In genomic region chr4:43024673-43025072, GRCm38 (mm10) we compare ENCODE assay signal across 8 mouse cellular contexts. TPM values are rescaled to one million over a fixed set of nuclear protein-coding genes. Genes with fewer than 3 reads are reported as not detected.
DNase-seq lines count a peak whose midpoint lies in the region; ATAC-seq and TF ChIP-seq lines count a peak whose summit lies in the region.

No protein-coding gene starts in this region.

- H3K27me3 ChIP-seq in heart, adult 2 months (ENCODE audit: control insufficient read depth, insufficient read depth, low read length): no peaks in the 10 kb centered on the region
- H3K27me3 ChIP-seq in ES-Bruce4 (ENCODE audit: control insufficient read depth, insufficient read depth, low read length, poor library complexity, severe bottlenecking): no peaks in the 10 kb centered on the region
- H3K27me3 ChIP-seq in forebrain, embryonic 15.5 days: no peaks in the 10 kb centered on the region
- H3K27me3 ChIP-seq in liver, embryonic 14.5 days (ENCODE audit: control insufficient read depth, insufficient read depth, low read length): no peaks in the 10 kb centered on the region

- H3K4me2 ChIP-seq in forebrain, embryonic 15.5 days (replicated peaks): peak overlapping the region; percentile 59
- H3K4me2 ChIP-seq in liver, embryonic 14.5 days (ENCODE audit: low read depth): peak overlapping the region; percentile 92

- peak overlapping the region; percentile 58 for H3K4me3 ChIP-seq in heart, adult 2 months
- H3K4me3 ChIP-seq in ES-Bruce4 (ENCODE audit: low read depth, low read length): peak overlapping the region; percentile 93
- peak overlapping the region; percentile 57 for H3K4me3 ChIP-seq in forebrain, embryonic 15.5 days
- peak overlapping the region; percentile 70 to 78 for H3K4me3 ChIP-seq in liver, embryonic 14.5 days (ENCODE audit: insufficient read depth in 1 of 2, low read depth in 2 of 2, low read length in 2 of 2)

- H3K4me1 ChIP-seq in heart, adult 2 months (ENCODE audit: control insufficient read depth, insufficient read depth, low read length): peaks cover 3% of the 10 kb centered on the region; the same call in 1 of the 2 replicates
- peaks cover 2% of the 10 kb centered on the region for H3K4me1 ChIP-seq in ES-Bruce4 (ENCODE audit: control insufficient read depth, insufficient read depth, low read length)
- peaks cover 16% of the 10 kb centered on the region for H3K4me1 ChIP-seq in forebrain, embryonic 15.5 days
- peaks cover 6 to 14% of the 10 kb centered on the region in 2 experiments for H3K4me1 ChIP-seq in liver, embryonic 14.5 days (replicated peaks; ENCODE audit: control insufficient read depth in 2 of 2, insufficient read depth in 2 of 2, low read length in 1 of 2)

- ATAC-seq in forebrain, embryonic 15.5 days (replicated peaks): no peak; the same call in 1 of the 2 replicates
- no peak for ATAC-seq in liver, embryonic 14.5 days (ENCODE audit: insufficient read depth)

- H3K9ac ChIP-seq in heart, adult 2 months (ENCODE audit: low read depth, low read length): no peak overlapping the region
- H3K9ac ChIP-seq in ES-Bruce4 (ENCODE audit: low read depth, poor library complexity, severe bottlenecking): peak overlapping the region; percentile 74
- H3K9ac ChIP-seq in forebrain, embryonic 15.5 days (replicated peaks): peak overlapping the region; percentile 48
- H3K9ac ChIP-seq in liver, embryonic 14.5 days (replicated peaks): peak overlapping the region; percentile 83

- intact Hi-C loops in heart, adult 2 months (cut with DNase I): loop anchor here (1.0 kb wide), 1 partner anchor 19 kb away; no protein-coding TSS in a partner anchor

- TF ChIP-seq CTCF in heart, adult 2 months (IDR thresholded peaks at IDR 0.05): no peak
- TF ChIP-seq CTCF in ES-Bruce4 (IDR thresholded peaks at IDR 0.05; ENCODE audit: low read depth, low read length): no peak
- TF ChIP-seq CTCF in liver, embryonic 14.5 days (IDR thresholded peaks at IDR 0.05; ENCODE audit: low read depth): no peak

- TF ChIP-seq POLR2A in heart, adult 2 months (IDR thresholded peaks at IDR 0.05; ENCODE audit: insufficient read depth, low read depth, low read length): no peak
- TF ChIP-seq POLR2A in ES-Bruce4 (IDR thresholded peaks at IDR 0.05; ENCODE audit: insufficient read depth, low read length): no peak

- no peaks in the 10 kb centered on the region for H3K79me2 ChIP-seq in heart, adult 2 months (replicated peaks; ENCODE audit: control insufficient read depth, insufficient read depth, low read length)

- no peaks in the 10 kb centered on the region for H3K9me3 ChIP-seq in ES-Bruce4 (replicated peaks; ENCODE audit: control insufficient read depth, insufficient read depth, low read length, poor library complexity, severe bottlenecking)
- H3K9me3 ChIP-seq in forebrain, embryonic 15.5 days: no peaks in the 10 kb centered on the region
- no peaks in the 10 kb centered on the region for H3K9me3 ChIP-seq in liver, embryonic 14.5 days (ENCODE audit: control insufficient read depth, low read length)

- WGBS in heart, adult 2 months: 76% methylated on average over 14 of the region's 14 CpGs
- 83% methylated on average over 14 of the region's 14 CpGs for WGBS in forebrain, embryonic 15.5 days
- 77% methylated on average over 14 of the region's 14 CpGs for WGBS in liver, embryonic 14.5 days (ENCODE audit: insufficient replicate concordance)

- no peak for TF ChIP-seq EP300 in heart, adult 2 months (IDR thresholded peaks at IDR 0.05; ENCODE audit: insufficient read depth, low read depth, low read length)
- TF ChIP-seq EP300 in ES-Bruce4 (IDR thresholded peaks at IDR 0.05; ENCODE audit: insufficient read depth, low read depth, low read length): no peak
- no peak for TF ChIP-seq EP300 in liver, embryonic 14.5 days (IDR thresholded peaks at IDR 0.05; ENCODE audit: low read depth)

- no peak for DNase-seq in heart, adult 2 months
- DNase-seq in heart, postnatal 4 days: no peak
- DNase-seq in liver, embryonic 14.5 days (ENCODE audit: low read depth in 3 of 3, low spot score in 3 of 3): no peak
- no peak for DNase-seq in urinary bladder, postnatal 14 days (ENCODE audit: low spot score)
- no peak for DNase-seq in layer of hippocampus, adult 9-10 months (ENCODE audit: low spot score)
- no peak for DNase-seq in right cerebral cortex, adult 2 months (ENCODE audit: low spot score in 2 of 2)

- H3K27ac ChIP-seq in heart, adult 2 months: peak overlapping the region; percentile 91; the same call in 1 of the 2 replicates
- H3K27ac ChIP-seq in ES-Bruce4 (ENCODE audit: insufficient read depth, low read length): no peak overlapping the region
- H3K27ac ChIP-seq in forebrain, embryonic 15.5 days (replicated peaks): peak overlapping the region; percentile 90
- no peak overlapping the region; the same call in 1 of the 2 replicates for H3K27ac ChIP-seq in liver, embryonic 14.5 days

- no peaks in the 10 kb centered on the region for H3K36me3 ChIP-seq in heart, adult 2 months (ENCODE audit: control insufficient read depth, insufficient read depth, low read length)
- H3K36me3 ChIP-seq in ES-Bruce4 (ENCODE audit: control insufficient read depth, insufficient read depth, low read length, poor library complexity, severe bottlenecking): peaks cover 25% of the 10 kb centered on the region
- H3K36me3 ChIP-seq in forebrain, embryonic 15.5 days: peaks cover 54% of the 10 kb centered on the region
- H3K36me3 ChIP-seq in liver, embryonic 14.5 days (replicated peaks; ENCODE audit: control insufficient read depth, insufficient read depth, low read depth): peaks cover 33% of the 10 kb centered on the region

RNA-seq across cellular contexts. Expression of gene Pigo, which starts 0.9 kb away (rescaled TPM):
- total RNA-seq in heart, adult 2 months (2021): 10 to 100 TPM; 21.0 to 26.5 TPM
- 20.1 and 27.1 TPM in 2 replicates for polyA plus RNA-seq in heart, adult 2 months (2012; rRNA removed)
- total RNA-seq in heart, postnatal 4 days (2021): 10 to 100 TPM; 24.7 to 24.9 TPM
- polyA plus RNA-seq in ES-Bruce4 (2011; ENCODE audit: insufficient read depth, insufficient read length, low read depth, missing spikeins): 22.3 and 25.5 TPM in 2 replicates
- polyA plus RNA-seq in forebrain, embryonic 15.5 days (2015; fragmentation: Nextera tagmentation; extraction: Ambion mirVana): 23.2 and 23.8 TPM in 2 replicates
- polyA plus RNA-seq in liver, embryonic 14.5 days (2012; rRNA removed): 9.2 and 10.4 TPM in 2 replicates
- 8.3 and 11.0 TPM in 2 replicates for polyA plus RNA-seq in liver, embryonic 14.5 days (2014; fragmentation: Nextera tagmentation; extraction: Ambion mirVana)

RNA-seq across cellular contexts. Expression of gene Stoml2, which starts 6.8 kb away (rescaled TPM):
- total RNA-seq in heart, adult 2 months (2021): 100 to 1,000 TPM; 101 to 114 TPM
- 97.3 and 117 TPM in 2 replicates for polyA plus RNA-seq in heart, adult 2 months (2012; rRNA removed)
- 100 to 1,000 TPM; 101 to 107 TPM for total RNA-seq in heart, postnatal 4 days (2021)
- 177 and 187 TPM in 2 replicates for polyA plus RNA-seq in ES-Bruce4 (2011; ENCODE audit: insufficient read depth, insufficient read length, low read depth, missing spikeins)
- polyA plus RNA-seq in forebrain, embryonic 15.5 days (2015; fragmentation: Nextera tagmentation; extraction: Ambion mirVana): 259 and 263 TPM in 2 replicates
- polyA plus RNA-seq in liver, embryonic 14.5 days (2012; rRNA removed): 55.8 and 83.2 TPM in 2 replicates
- 200 and 229 TPM in 2 replicates for polyA plus RNA-seq in liver, embryonic 14.5 days (2014; fragmentation: Nextera tagmentation; extraction: Ambion mirVana)

RNA-seq across cellular contexts. Expression of gene Fancg, which starts 14.4 kb away (rescaled TPM):
- 1 to 10 TPM; 2.8 to 3.2 TPM for total RNA-seq in heart, adult 2 months (2021)
- polyA plus RNA-seq in heart, adult 2 months (2012; rRNA removed): 3.9 and 4.9 TPM in 2 replicates
- total RNA-seq in heart, postnatal 4 days (2021): 1 to 10 TPM; 7.4 to 8.2 TPM
- 12.8 and 13.8 TPM in 2 replicates for polyA plus RNA-seq in ES-Bruce4 (2011; ENCODE audit: insufficient read depth, insufficient read length, low read depth, missing spikeins)
- polyA plus RNA-seq in forebrain, embryonic 15.5 days (2015; fragmentation: Nextera tagmentation; extraction: Ambion mirVana): 28.1 and 29.9 TPM in 2 replicates
- 8.2 and 9.9 TPM in 2 replicates for polyA plus RNA-seq in liver, embryonic 14.5 days (2012; rRNA removed)
- polyA plus RNA-seq in liver, embryonic 14.5 days (2014; fragmentation: Nextera tagmentation; extraction: Ambion mirVana): 8.3 and 10.0 TPM in 2 replicates

RNA-seq across cellular contexts. Expression of gene Fam214b, which starts 21.3 kb away (rescaled TPM):
- 10 to 100 TPM; 26.3 to 33.1 TPM for total RNA-seq in heart, adult 2 months (2021)
- 19.6 and 21.3 TPM in 2 replicates for polyA plus RNA-seq in heart, adult 2 months (2012; rRNA removed)
- 10 to 100 TPM; 20.4 to 20.7 TPM for total RNA-seq in heart, postnatal 4 days (2021)
- polyA plus RNA-seq in ES-Bruce4 (2011; ENCODE audit: insufficient read depth, insufficient read length, low read depth, missing spikeins): 11.0 and 13.2 TPM in 2 replicates
- polyA plus RNA-seq in forebrain, embryonic 15.5 days (2015; fragmentation: Nextera tagmentation; extraction: Ambion mirVana): 44.8 and 45.3 TPM in 2 replicates
- 22.2 and 25.8 TPM in 2 replicates for polyA plus RNA-seq in liver, embryonic 14.5 days (2012; rRNA removed)
- polyA plus RNA-seq in liver, embryonic 14.5 days (2014; fragmentation: Nextera tagmentation; extraction: Ambion mirVana): 16.9 and 20.9 TPM in 2 replicates

RNA-seq across cellular contexts. Expression of gene Vcp, which starts 24.4 kb away (rescaled TPM):
- 100 to 1,000 TPM; 238 to 254 TPM for total RNA-seq in heart, adult 2 months (2021)
- polyA plus RNA-seq in heart, adult 2 months (2012; rRNA removed): 127 and 204 TPM in 2 replicates
- total RNA-seq in heart, postnatal 4 days (2021): 100 to 1,000 TPM; 291 to 295 TPM
- 384 and 390 TPM in 2 replicates for polyA plus RNA-seq in ES-Bruce4 (2011; ENCODE audit: insufficient read depth, insufficient read length, low read depth, missing spikeins)
- 505 and 521 TPM in 2 replicates for polyA plus RNA-seq in forebrain, embryonic 15.5 days (2015; fragmentation: Nextera tagmentation; extraction: Ambion mirVana)
- 48.9 and 80.0 TPM in 2 replicates for polyA plus RNA-seq in liver, embryonic 14.5 days (2012; rRNA removed)
- 176 and 191 TPM in 2 replicates for polyA plus RNA-seq in liver, embryonic 14.5 days (2014; fragmentation: Nextera tagmentation; extraction: Ambion mirVana)

Comparison
In these comparisons a context has a peak if more than half of its experiments do, and no peak if none do; other contexts are left out.
1. H3K27ac ChIP-seq: peak in heart, adult 2 months (single experiment) and forebrain, embryonic 15.5 days (single experiment); none in ES-Bruce4 (single experiment) and liver, embryonic 14.5 days (single experiment).
2. Peak in every context shown above with its lines, with median percentiles within 50 percentile points of each other: H3K4me3 ChIP-seq.